Mouse (Mus musculus) heart, postnatal 0 days (tissue): Measurements from ENCODE around the gene Sumf1.

ENCODE experiments used
- CTCF ChIP-seq: IDR thresholded peaks from 2 replicates; pipeline ENCODE4 v1.5.1; 2016; ENCODE audit warnings: antibody characterized with exemption, control low read depth, low read depth
- EP300 ChIP-seq: IDR thresholded peaks from 2 replicates; pipeline ENCODE4 v1.6.1; 2016; ENCODE audit warnings: antibody characterized with exemption, low read depth

- TF ChIP-seq CTCF = no peak
- no peak for TF ChIP-seq EP300
These were observed 109.5 kb downstream of the Sumf1 start for GRCm38 (mm10) chr6:108075857-108076256.
